Mouse (Mus musculus): ENCODE results near the gene Tox2. TPM values are rescaled to one million over a fixed set of nuclear protein-coding genes. Genes with fewer than 3 reads are reported as not detected.

Gene Tox2
- polyA plus RNA-seq, 1 experiment from 2014 or later, result 7.2 TPM

DNA sequence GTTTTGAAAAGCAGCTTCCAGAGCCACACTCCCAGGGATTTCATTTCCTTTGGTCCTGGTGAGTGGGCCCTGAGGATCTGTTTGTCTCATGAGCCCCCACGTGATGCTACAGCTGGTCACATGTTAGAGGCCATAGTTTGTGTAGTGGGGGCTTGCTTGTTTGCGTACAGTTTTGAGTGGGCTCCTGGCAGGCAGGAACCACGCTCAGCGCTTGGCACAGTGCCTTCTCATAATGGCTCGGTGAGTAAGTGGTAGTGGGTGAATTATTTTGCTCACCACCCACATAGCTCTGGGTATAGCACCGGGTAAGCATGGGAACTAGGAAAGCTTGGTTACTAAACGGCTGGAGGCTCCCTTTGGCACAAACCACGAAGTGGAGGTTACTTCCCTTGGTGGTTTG lies 6.2 kb downstream of the Tox2 start:
- no peaks in the 10 kb centered on the region for H3K9me3 ChIP-seq (ENCODE audit: low read length)
- no peak overlapping the region for H3K9ac ChIP-seq (replicated peaks; ENCODE audit: low read depth)
- WGBS, result 70% methylated on average over 8 of the region's 8 CpGs
- H3K36me3 ChIP-seq (ENCODE audit: insufficient read depth, low read length), result no peaks in the 10 kb centered on the region
- DNase-seq (ENCODE audit: low spot score) (no peak), ATAC-seq (no peak)
- no peak overlapping the region for H3K4me3 ChIP-seq (ENCODE audit: low read depth, low read length)
- 0 out of 2 replicates have a peak, but pooled peaks cover under 1% of the 10 kb centered on the region for H3K4me1 ChIP-seq (ENCODE audit: insufficient read depth, low read depth, low read length)
- H3K27ac ChIP-seq (ENCODE audit: low read length), result no peak overlapping the region
- no peak for TF ChIP-seq EP300 (IDR thresholded peaks at IDR 0.05)
- TF ChIP-seq CTCF (IDR thresholded peaks at IDR 0.05), result no peak
- H3K4me2 ChIP-seq (replicated peaks; ENCODE audit: low read depth, low read length), result no peak overlapping the region
- H3K27me3 ChIP-seq (replicated peaks; ENCODE audit: insufficient read depth, low read length), result peaks cover 16% of the 10 kb centered on the region; the same call in 1 of the 2 replicates

DNA sequence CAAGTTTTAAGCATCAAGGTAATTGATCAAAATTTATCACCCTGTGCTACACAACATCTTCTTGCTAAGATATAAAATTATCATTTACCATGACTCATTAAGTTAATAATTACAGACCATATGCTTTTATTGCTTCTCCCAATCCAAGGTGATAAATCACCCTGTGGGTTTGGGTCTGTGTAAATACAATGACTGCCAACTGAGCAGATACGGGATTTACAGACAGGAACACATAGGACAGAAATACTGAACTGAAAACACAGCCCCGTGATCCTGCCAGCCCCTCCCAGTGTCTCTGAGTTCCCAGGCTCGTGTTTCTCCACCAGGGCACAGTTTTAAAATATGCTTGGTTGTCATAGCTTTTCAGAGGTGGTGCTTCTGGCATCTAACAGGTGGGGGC lies 10.2 kb downstream of the Tox2 start:
- Histone ChIP-seq H3K36me3 (ENCODE audit: insufficient read depth, low read length) (no peaks in the 10 kb centered on the region), H3K4me1 (ENCODE audit: insufficient read depth, low read depth, low read length) (no peaks in the 10 kb centered on the region), H3K27ac (ENCODE audit: low read length) (no peak overlapping the region), H3K4me2 (replicated peaks; ENCODE audit: low read depth, low read length) (no peak overlapping the region), H3K9me3 (ENCODE audit: low read length) (no peaks in the 10 kb centered on the region), H3K4me3 (ENCODE audit: low read depth, low read length) (no peak overlapping the region), H3K9ac (replicated peaks; ENCODE audit: low read depth) (no peak overlapping the region), H3K27me3 (replicated peaks; ENCODE audit: insufficient read depth, low read length) (no peaks in the 10 kb centered on the region)
- no peak for ATAC-seq
- TF ChIP-seq EP300 (IDR thresholded peaks at IDR 0.05) (no peak), CTCF (IDR thresholded peaks at IDR 0.05) (no peak)
- 29% methylated on average over 3 of the region's 3 CpGs for whole genome bisulfite sequencing
- DNase-seq (ENCODE audit: low spot score), result no peak

DNA sequence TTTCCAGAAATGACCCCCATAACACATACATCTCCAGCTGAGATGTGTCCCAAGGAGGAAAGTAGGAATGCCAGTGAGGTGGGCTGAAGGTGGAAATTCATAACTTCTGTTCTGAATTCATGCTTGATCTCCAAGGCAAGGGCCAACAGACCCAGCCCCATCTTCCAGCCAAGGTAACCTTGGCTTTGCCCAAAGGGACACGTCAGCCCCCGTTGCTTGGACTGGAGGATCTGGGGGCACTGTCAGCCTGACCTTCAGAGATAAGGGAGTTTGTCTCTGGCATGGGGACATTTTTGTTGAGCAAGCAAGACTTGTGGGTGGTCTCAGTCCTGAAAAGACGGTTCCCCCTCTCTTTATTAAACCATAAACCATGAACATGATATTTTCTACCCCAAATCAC lies 15.2 kb downstream of the Tox2 start:
- Histone ChIP-seq H3K27ac (ENCODE audit: low read length) (no peak overlapping the region), H3K4me1 (ENCODE audit: insufficient read depth, low read depth, low read length) (no peaks in the 10 kb centered on the region), H3K9ac (replicated peaks; ENCODE audit: low read depth) (no peak overlapping the region), H3K9me3 (ENCODE audit: low read length) (no peaks in the 10 kb centered on the region), H3K36me3 (ENCODE audit: insufficient read depth, low read length) (no peaks in the 10 kb centered on the region), H3K27me3 (replicated peaks; ENCODE audit: insufficient read depth, low read length) (no peaks in the 10 kb centered on the region), H3K4me3 (ENCODE audit: low read depth, low read length) (no peak overlapping the region), H3K4me2 (replicated peaks; ENCODE audit: low read depth, low read length) (no peak overlapping the region)
- TF ChIP-seq EP300 (IDR thresholded peaks at IDR 0.05), result no peak
- TF ChIP-seq CTCF (IDR thresholded peaks at IDR 0.05), result no peak
- 31% methylated on average over 3 of the region's 3 CpGs for WGBS
- DNase-seq (ENCODE audit: low spot score) (no peak), ATAC-seq (no peak)

DNA sequence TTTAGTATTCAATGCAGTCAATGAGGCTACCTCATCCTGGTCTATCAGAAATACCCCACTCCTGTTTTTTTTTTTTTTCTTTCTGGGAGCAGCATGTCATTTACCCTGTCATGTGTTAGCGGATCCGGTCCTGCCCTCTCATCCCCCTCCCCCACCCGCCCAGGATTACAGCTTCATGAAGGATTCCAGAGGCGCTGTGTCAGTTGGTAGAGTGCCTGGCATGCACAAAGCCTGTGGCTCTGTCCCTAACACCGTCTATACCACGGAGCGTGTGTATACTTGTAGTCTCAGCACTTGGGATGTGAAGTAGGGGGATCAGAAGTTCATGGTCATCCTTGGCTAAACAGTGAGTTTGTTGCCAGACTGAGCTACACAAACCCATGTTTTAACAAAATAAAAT lies 15.6 kb downstream of the Tox2 start:
- Histone ChIP-seq H3K4me3 (ENCODE audit: low read depth, low read length) (no peak overlapping the region), H3K36me3 (ENCODE audit: insufficient read depth, low read length) (no peaks in the 10 kb centered on the region), H3K9me3 (ENCODE audit: low read length) (no peaks in the 10 kb centered on the region), H3K27ac (ENCODE audit: low read length) (no peak overlapping the region), H3K4me2 (replicated peaks; ENCODE audit: low read depth, low read length) (no peak overlapping the region), H3K27me3 (replicated peaks; ENCODE audit: insufficient read depth, low read length) (no peaks in the 10 kb centered on the region), H3K4me1 (ENCODE audit: insufficient read depth, low read depth, low read length) (no peaks in the 10 kb centered on the region), H3K9ac (replicated peaks; ENCODE audit: low read depth) (no peak overlapping the region)
- TF ChIP-seq EP300 (IDR thresholded peaks at IDR 0.05) (no peak), CTCF (IDR thresholded peaks at IDR 0.05) (no peak)
- 57% methylated on average over 7 of the region's 7 CpGs for WGBS
- no peak for ATAC-seq
- no peak for DNase-seq (ENCODE audit: low spot score)

DNA sequence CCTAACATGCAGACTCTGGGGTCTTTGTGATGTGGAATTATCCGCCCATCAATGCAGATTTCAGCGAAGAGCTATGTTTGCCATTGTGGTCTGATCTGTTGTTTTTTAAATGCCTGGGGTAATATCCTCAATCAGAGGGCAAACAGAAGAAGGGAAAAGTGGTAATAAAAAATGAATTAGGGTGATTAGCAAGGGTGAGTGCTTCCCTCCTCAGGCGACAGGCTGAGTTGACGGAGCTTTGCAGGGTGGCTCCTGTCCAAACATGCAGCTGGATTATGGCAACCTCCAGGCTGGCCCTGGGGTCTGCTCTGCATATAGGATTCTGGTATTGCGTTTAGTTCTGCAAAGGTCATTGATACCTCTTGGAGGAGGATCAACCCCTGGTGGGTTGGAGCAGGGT lies 16.5 kb downstream of the Tox2 start:
- Histone ChIP-seq H3K9me3 (ENCODE audit: low read length) (no peaks in the 10 kb centered on the region), H3K4me3 (ENCODE audit: low read depth, low read length) (no peak overlapping the region), H3K4me2 (replicated peaks; ENCODE audit: low read depth, low read length) (no peak overlapping the region), H3K27me3 (replicated peaks; ENCODE audit: insufficient read depth, low read length) (no peaks in the 10 kb centered on the region), H3K27ac (ENCODE audit: low read length) (no peak overlapping the region), H3K36me3 (ENCODE audit: insufficient read depth, low read length) (no peaks in the 10 kb centered on the region), H3K4me1 (ENCODE audit: insufficient read depth, low read depth, low read length) (no peaks in the 10 kb centered on the region), H3K9ac (replicated peaks; ENCODE audit: low read depth) (no peak overlapping the region)
- WGBS, result 57% methylated on average over 5 of the region's 5 CpGs
- DNase-seq (ENCODE audit: low spot score) (no peak), ATAC-seq (no peak)
- TF ChIP-seq CTCF (IDR thresholded peaks at IDR 0.05) (peak; percentile 33), EP300 (IDR thresholded peaks at IDR 0.05) (no peak)

DNA sequence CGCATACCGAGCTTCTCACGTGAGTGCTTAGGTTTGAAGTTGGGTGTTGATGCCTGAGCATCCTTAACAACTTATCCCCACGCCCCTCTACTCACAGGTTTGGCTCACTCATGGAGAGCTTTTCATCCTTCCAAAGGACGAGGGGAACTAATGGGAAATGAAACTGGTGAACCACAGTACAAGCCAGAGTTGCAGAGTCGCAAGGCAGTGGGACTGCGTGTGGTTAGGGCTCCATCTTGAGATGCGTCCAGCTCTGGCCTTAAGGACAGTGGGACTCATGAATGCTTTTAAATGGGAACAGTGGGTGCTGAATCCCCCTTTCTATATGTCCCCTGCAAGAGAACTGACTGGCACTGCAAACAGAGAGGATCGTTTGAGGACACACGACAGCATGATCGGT lies 17.8 kb downstream of the Tox2 start:
- DNase-seq (ENCODE audit: low spot score), result no peak
- H3K27me3 ChIP-seq (replicated peaks; ENCODE audit: insufficient read depth, low read length), result no peaks in the 10 kb centered on the region
- no peaks in the 10 kb centered on the region for H3K36me3 ChIP-seq (ENCODE audit: insufficient read depth, low read length)
- no peak overlapping the region for H3K4me3 ChIP-seq (ENCODE audit: low read depth, low read length)
- WGBS, result 92% methylated on average over 11 of the region's 11 CpGs
- H3K9me3 ChIP-seq (ENCODE audit: low read length), result no peaks in the 10 kb centered on the region
- H3K4me2 ChIP-seq (replicated peaks; ENCODE audit: low read depth, low read length), result no peak overlapping the region
- H3K4me1 ChIP-seq (ENCODE audit: insufficient read depth, low read depth, low read length), result no peaks in the 10 kb centered on the region
- no peak for TF ChIP-seq CTCF (IDR thresholded peaks at IDR 0.05)
- TF ChIP-seq EP300 (IDR thresholded peaks at IDR 0.05), result no peak
- H3K9ac ChIP-seq (replicated peaks; ENCODE audit: low read depth), result no peak overlapping the region
- no peak overlapping the region for H3K27ac ChIP-seq (ENCODE audit: low read length)
- ATAC-seq, result no peak

DNA sequence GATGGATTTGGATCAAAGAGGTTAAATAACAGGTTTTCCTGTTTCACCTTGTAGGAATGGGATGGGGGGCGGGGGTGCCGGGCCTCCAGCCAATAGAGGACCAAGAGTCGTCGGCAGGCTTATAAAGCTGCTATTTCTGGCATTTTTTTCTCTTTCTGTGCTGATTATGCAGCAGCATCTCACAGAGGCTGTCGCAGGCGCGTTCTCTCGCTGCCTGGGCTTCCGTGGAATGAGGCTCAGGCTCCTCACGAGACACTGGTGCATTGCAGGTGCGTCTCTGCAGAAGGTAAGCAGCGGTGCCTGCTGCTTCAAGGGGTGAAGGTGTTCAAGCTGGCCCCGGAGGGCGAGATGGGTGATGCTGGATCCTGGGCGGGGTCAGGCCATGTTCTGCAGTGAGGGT lies 22.4 kb downstream of the Tox2 start:
- H3K4me2 ChIP-seq (replicated peaks; ENCODE audit: low read depth, low read length), result no peak overlapping the region
- H3K4me1 ChIP-seq (ENCODE audit: insufficient read depth, low read depth, low read length), result no peaks in the 10 kb centered on the region
- TF ChIP-seq EP300 (IDR thresholded peaks at IDR 0.05) (no peak), CTCF (IDR thresholded peaks at IDR 0.05) (no peak)
- H3K27me3 ChIP-seq (replicated peaks; ENCODE audit: insufficient read depth, low read length), result no peaks in the 10 kb centered on the region
- DNase-seq (ENCODE audit: low spot score) (no peak), ATAC-seq (no peak)
- no peaks in the 10 kb centered on the region for H3K36me3 ChIP-seq (ENCODE audit: insufficient read depth, low read length)
- WGBS, result 75% methylated on average over 15 of the region's 15 CpGs
- no peak overlapping the region for H3K27ac ChIP-seq (ENCODE audit: low read length)
- H3K9me3 ChIP-seq (ENCODE audit: low read length), result no peaks in the 10 kb centered on the region
- no peak overlapping the region for H3K9ac ChIP-seq (replicated peaks; ENCODE audit: low read depth)
- no peak overlapping the region for H3K4me3 ChIP-seq (ENCODE audit: low read depth, low read length)

All from lung, postnatal 0 days (tissue).